Mouse (Mus musculus): ENCODE measurements around the gene Lrrc75a. TPM values are rescaled to one million over a fixed set of nuclear protein-coding genes. Genes with fewer than 3 reads are reported as not detected.
A peak's percentile ranks its signal among the peaks of the same experiment; 100 is the strongest.

Lrrc75a gene
- polyA plus RNA-seq, 1 experiment from 2014 or later: 19.4 TPM

- H3K27ac ChIP-seq (replicated peaks in 1 of 2; ENCODE audit: control insufficient read depth in 1 of 2, insufficient read depth in 1 of 2, low read depth in 2 of 2, low read length in 2 of 2): peak overlapping the region; percentile 71 to 95
- H3K27me3 ChIP-seq (ENCODE audit: control insufficient read depth, insufficient read depth, low read length): no peaks in the 10 kb centered on the region
- no peaks in the 10 kb centered on the region for H3K36me3 ChIP-seq (ENCODE audit: control insufficient read depth, insufficient read depth, low read length)
- H3K4me3 ChIP-seq (ENCODE audit: control insufficient read depth in 1 of 2, insufficient read depth in 1 of 2, low read depth in 1 of 2, low read length in 2 of 2): peak overlapping the region in 1 of 2 experiments; percentile 81; a peak in 1 of 4 replicates
- H3K4me2 ChIP-seq (ENCODE audit: low read length): peak overlapping the region; percentile 73
- 89% methylated on average over 5 of the region's 5 CpGs for WGBS
- H3K9me3 ChIP-seq (ENCODE audit: control insufficient read depth, low read length): no peaks in the 10 kb centered on the region
- peaks cover 54 to 76% of the 10 kb centered on the region in 2 experiments for H3K4me1 ChIP-seq (ENCODE audit: control insufficient read depth in 2 of 2, insufficient read depth in 2 of 2, low read length in 2 of 2)
- ATAC-seq (ENCODE audit: insufficient number of reproducible peaks, insufficient read depth, low FRiP score, low read depth): no peak
- H3K9ac ChIP-seq (ENCODE audit: low read length): peak overlapping the region; percentile 91
Observed at GRCm38 (mm10) chr11:62644602-62645336, 3.6 kb downstream of the Lrrc75a start.

- no peaks in the 10 kb centered on the region for H3K9me3 ChIP-seq (ENCODE audit: control insufficient read depth, low read length)
- no peaks in the 10 kb centered on the region for H3K36me3 ChIP-seq (ENCODE audit: control insufficient read depth, insufficient read depth, low read length)
- H3K27ac ChIP-seq (replicated peaks in 1 of 2; ENCODE audit: control insufficient read depth in 1 of 2, insufficient read depth in 1 of 2, low read depth in 2 of 2, low read length in 2 of 2): peak overlapping the region; percentile 71 to 95
- no peak for ATAC-seq (ENCODE audit: insufficient number of reproducible peaks, insufficient read depth, low FRiP score, low read depth)
- whole genome bisulfite sequencing: 43% methylated on average over 10 of the region's 10 CpGs
- H3K4me3 ChIP-seq (ENCODE audit: control insufficient read depth in 1 of 2, insufficient read depth in 1 of 2, low read depth in 1 of 2, low read length in 2 of 2): no peak overlapping the region
- H3K27me3 ChIP-seq (ENCODE audit: control insufficient read depth, insufficient read depth, low read length): no peaks in the 10 kb centered on the region
- peaks cover 60 to 81% of the 10 kb centered on the region in 2 experiments for H3K4me1 ChIP-seq (ENCODE audit: control insufficient read depth in 2 of 2, insufficient read depth in 2 of 2, low read length in 2 of 2)
- peak overlapping the region; percentile 61 for H3K9ac ChIP-seq (ENCODE audit: low read length)
- H3K4me2 ChIP-seq (ENCODE audit: low read length): peak overlapping the region; percentile 73
Observed at GRCm38 (mm10) chr11:62643681-62644363, 4.5 kb downstream of the Lrrc75a start.

DNA sequence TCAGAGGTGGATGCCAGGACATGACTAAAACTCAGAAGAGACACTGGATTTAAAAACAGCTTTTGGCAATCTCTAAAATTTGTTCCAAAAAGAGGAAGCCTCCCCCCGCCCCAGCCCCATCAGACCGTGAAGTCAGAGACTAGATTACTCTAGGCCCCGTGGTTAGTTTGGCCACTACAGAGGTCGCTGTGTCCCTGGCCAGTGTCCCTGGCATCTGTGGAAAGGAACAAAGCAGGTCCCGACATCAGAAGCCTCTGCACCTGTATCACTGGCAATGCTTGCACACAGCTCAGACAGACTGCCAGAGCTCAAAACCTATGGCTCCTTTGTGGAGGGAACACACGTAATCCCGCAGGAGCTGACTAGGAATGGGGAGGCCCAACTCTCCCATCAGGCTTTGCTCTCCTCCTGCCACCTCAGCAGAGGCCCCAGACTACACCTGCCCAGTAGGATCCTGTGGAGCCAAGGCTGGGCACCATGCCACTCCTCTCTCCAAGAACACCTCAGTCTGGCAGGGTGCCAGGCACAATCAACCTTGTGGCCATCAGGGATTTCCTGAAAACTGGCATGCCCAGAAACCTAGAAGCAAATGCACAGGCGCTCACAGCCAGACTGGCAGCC is 5.2 kb downstream of the Lrrc75a start:
- Histone ChIP-seq H3K27me3 (ENCODE audit: control insufficient read depth, insufficient read depth, low read length) (no peaks in the 10 kb centered on the region), H3K4me3 (ENCODE audit: control insufficient read depth in 1 of 2, insufficient read depth in 1 of 2, low read depth in 1 of 2, low read length in 2 of 2) (no peak overlapping the region), H3K9ac (ENCODE audit: low read length) (peak overlapping the region; percentile 61), H3K4me2 (ENCODE audit: low read length) (peak overlapping the region; percentile 7), H3K9me3 (ENCODE audit: control insufficient read depth, low read length) (no peaks in the 10 kb centered on the region), H3K4me1 (ENCODE audit: control insufficient read depth in 2 of 2, insufficient read depth in 2 of 2, low read length in 2 of 2) (peaks cover 67 to 88% of the 10 kb centered on the region in 2 experiments), H3K36me3 (ENCODE audit: control insufficient read depth, insufficient read depth, low read length) (no peaks in the 10 kb centered on the region), H3K27ac (replicated peaks in 1 of 2; ENCODE audit: control insufficient read depth in 1 of 2, insufficient read depth in 1 of 2, low read depth in 2 of 2, low read length in 2 of 2) (peak overlapping the region; percentile 71 to 95)
- no peak for ATAC-seq (ENCODE audit: insufficient number of reproducible peaks, insufficient read depth, low FRiP score, low read depth)
- 39% methylated on average over 8 of the region's 8 CpGs for WGBS

DNA sequence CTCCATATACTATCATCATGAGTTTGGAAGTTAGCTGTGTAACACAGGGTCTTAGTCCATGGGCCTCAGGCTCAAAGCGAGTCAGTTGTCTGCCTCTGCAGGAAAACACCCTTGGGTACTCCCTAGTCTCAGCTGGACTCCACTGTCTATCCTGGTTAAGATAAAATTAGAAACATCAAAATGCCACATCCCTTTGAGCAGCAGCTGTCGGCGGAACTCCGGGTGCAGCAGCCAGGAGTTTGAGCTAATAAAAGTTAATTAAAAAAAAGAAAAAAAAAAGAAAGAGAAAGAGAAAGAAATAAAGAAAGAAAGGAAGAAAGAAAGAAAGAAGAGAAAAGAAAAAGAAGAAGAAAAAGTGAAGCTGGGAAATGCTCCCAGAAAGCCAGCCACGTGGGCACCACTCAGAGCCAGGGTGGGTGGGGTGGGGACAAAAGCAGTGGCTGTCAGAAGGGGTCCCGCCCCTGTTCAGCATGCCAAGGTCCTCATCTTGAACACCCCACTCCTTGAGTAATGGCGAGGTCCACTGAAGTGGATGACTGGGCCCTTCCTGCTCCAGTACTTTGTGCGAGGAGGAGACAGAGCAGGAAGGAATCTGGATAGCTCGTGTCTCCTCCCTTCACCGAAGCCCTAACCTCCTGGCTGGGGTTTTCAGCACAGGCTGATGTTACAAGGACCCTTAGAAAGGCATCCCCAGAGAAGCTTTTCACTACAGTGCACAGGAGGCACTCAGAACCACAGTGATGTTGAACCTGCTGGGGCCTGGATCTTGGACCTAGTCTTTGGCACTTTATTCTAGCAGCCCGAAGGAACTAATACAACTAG is 6.1 kb downstream of the Lrrc75a start:
- Histone ChIP-seq H3K27ac (replicated peaks in 1 of 2; ENCODE audit: control insufficient read depth in 1 of 2, insufficient read depth in 1 of 2, low read depth in 2 of 2, low read length in 2 of 2) (peak overlapping the region; percentile 71 to 95), H3K4me3 (ENCODE audit: control insufficient read depth in 1 of 2, insufficient read depth in 1 of 2, low read depth in 1 of 2, low read length in 2 of 2) (no peak overlapping the region), H3K4me1 (ENCODE audit: control insufficient read depth in 2 of 2, insufficient read depth in 2 of 2, low read length in 2 of 2) (peaks cover 75 to 97% of the 10 kb centered on the region in 2 experiments), H3K36me3 (ENCODE audit: control insufficient read depth, insufficient read depth, low read length) (no peaks in the 10 kb centered on the region), H3K27me3 (ENCODE audit: control insufficient read depth, insufficient read depth, low read length) (no peaks in the 10 kb centered on the region), H3K4me2 (ENCODE audit: low read length) (peak overlapping the region; percentile 12; the same call in 1 of the 2 replicates), H3K9ac (ENCODE audit: low read length) (peak overlapping the region; percentile 61), H3K9me3 (ENCODE audit: control insufficient read depth, low read length) (no peaks in the 10 kb centered on the region)
- ATAC-seq (ENCODE audit: insufficient number of reproducible peaks, insufficient read depth, low FRiP score, low read depth): no peak
- WGBS: 32% methylated on average over 11 of the region's 11 CpGs

GRCm38 (mm10) chr11:62640378-62640777 is 7.9 kb downstream of the Lrrc75a start:
- H3K9ac ChIP-seq (ENCODE audit: low read length): peak overlapping the region; percentile 59

GRCm38 (mm10) chr11:62638402-62638801 is 9.9 kb downstream of the Lrrc75a start:
- WGBS: 81% methylated on average over 4 of the region's 4 CpGs
- no peaks in the 10 kb centered on the region for H3K9me3 ChIP-seq (ENCODE audit: control insufficient read depth, low read length)
- no peak for ATAC-seq (ENCODE audit: insufficient number of reproducible peaks, insufficient read depth, low FRiP score, low read depth)
- peaks cover 63 to 93% of the 10 kb centered on the region in 2 experiments for H3K4me1 ChIP-seq (ENCODE audit: control insufficient read depth in 2 of 2, insufficient read depth in 2 of 2, low read length in 2 of 2)
- no peaks in the 10 kb centered on the region for H3K27me3 ChIP-seq (ENCODE audit: control insufficient read depth, insufficient read depth, low read length)
- no peak overlapping the region for H3K4me3 ChIP-seq (ENCODE audit: control insufficient read depth in 1 of 2, insufficient read depth in 1 of 2, low read depth in 1 of 2, low read length in 2 of 2)
- H3K4me2 ChIP-seq (ENCODE audit: low read length): no peak overlapping the region
- no peak overlapping the region for H3K9ac ChIP-seq (ENCODE audit: low read length)
- H3K36me3 ChIP-seq (ENCODE audit: control insufficient read depth, insufficient read depth, low read length): no peaks in the 10 kb centered on the region
- peak overlapping the region; percentile 24 to 88 for H3K27ac ChIP-seq (replicated peaks in 1 of 2; ENCODE audit: control insufficient read depth in 1 of 2, insufficient read depth in 1 of 2, low read depth in 2 of 2, low read length in 2 of 2)

More at GRCm38 (mm10) chr11:62640378-62640777, 7.9 kb downstream of the Lrrc75a start:
- Histone ChIP-seq H3K4me1 (ENCODE audit: control insufficient read depth in 2 of 2, insufficient read depth in 2 of 2, low read length in 2 of 2) (peaks cover 78 to 100% of the 10 kb centered on the region in 2 experiments), H3K36me3 (ENCODE audit: control insufficient read depth, insufficient read depth, low read length) (no peaks in the 10 kb centered on the region), H3K4me3 (ENCODE audit: control insufficient read depth in 1 of 2, insufficient read depth in 1 of 2, low read depth in 1 of 2, low read length in 2 of 2) (no peak overlapping the region), H3K4me2 (ENCODE audit: low read length) (peak overlapping the region; percentile 4; the same call in 1 of the 2 replicates), H3K9me3 (ENCODE audit: control insufficient read depth, low read length) (no peaks in the 10 kb centered on the region), H3K27ac (replicated peaks in 1 of 2; ENCODE audit: control insufficient read depth in 1 of 2, insufficient read depth in 1 of 2, low read depth in 2 of 2, low read length in 2 of 2) (peak overlapping the region; percentile 75 to 95), H3K27me3 (ENCODE audit: control insufficient read depth, insufficient read depth, low read length) (no peaks in the 10 kb centered on the region)
- no peak for ATAC-seq (ENCODE audit: insufficient number of reproducible peaks, insufficient read depth, low FRiP score, low read depth)
- WGBS: 44% methylated on average over 3 of the region's 3 CpGs

DNA sequence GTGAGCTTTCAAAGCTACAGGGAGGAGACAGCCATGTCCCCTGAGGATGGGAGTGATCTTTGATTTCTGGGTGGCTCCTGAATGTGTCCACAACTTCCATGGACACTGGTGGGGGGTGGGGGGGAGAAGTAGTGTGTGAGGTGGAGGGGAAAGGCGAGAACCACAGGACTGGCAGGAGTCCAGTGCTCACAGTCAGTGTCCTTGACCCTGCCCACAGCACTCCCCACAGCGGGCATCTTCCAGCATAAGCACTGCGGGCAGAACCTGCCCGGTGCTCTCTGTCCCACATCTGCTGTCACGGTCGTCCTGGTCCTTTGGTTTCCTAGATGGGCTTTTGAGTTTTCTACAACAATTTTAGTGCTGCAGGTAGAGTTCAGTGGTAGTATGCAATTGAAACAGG is 10.5 kb downstream of the Lrrc75a start:
- no peaks in the 10 kb centered on the region for H3K36me3 ChIP-seq (ENCODE audit: control insufficient read depth, insufficient read depth, low read length)
- no peak overlapping the region for H3K9ac ChIP-seq (ENCODE audit: low read length)
- no peak overlapping the region for H3K4me3 ChIP-seq (ENCODE audit: control insufficient read depth in 1 of 2, insufficient read depth in 1 of 2, low read depth in 1 of 2, low read length in 2 of 2)
- H3K27ac ChIP-seq (replicated peaks in 1 of 2; ENCODE audit: control insufficient read depth in 1 of 2, insufficient read depth in 1 of 2, low read depth in 2 of 2, low read length in 2 of 2): peak overlapping the region; percentile 24 to 88
- H3K9me3 ChIP-seq (ENCODE audit: control insufficient read depth, low read length): no peaks in the 10 kb centered on the region
- H3K27me3 ChIP-seq (ENCODE audit: control insufficient read depth, insufficient read depth, low read length): no peaks in the 10 kb centered on the region
- WGBS: 65% methylated on average over 6 of the region's 6 CpGs
- no peak overlapping the region for H3K4me2 ChIP-seq (ENCODE audit: low read length)
- peaks cover 57 to 87% of the 10 kb centered on the region in 2 experiments for H3K4me1 ChIP-seq (ENCODE audit: control insufficient read depth in 2 of 2, insufficient read depth in 2 of 2, low read length in 2 of 2)
- no peak for ATAC-seq (ENCODE audit: insufficient number of reproducible peaks, insufficient read depth, low FRiP score, low read depth)

Data from heart, embryonic 14.5 days (tissue).